17 mouse cellular contexts compared by ENCODE assay signal in the genomic region with DNA sequence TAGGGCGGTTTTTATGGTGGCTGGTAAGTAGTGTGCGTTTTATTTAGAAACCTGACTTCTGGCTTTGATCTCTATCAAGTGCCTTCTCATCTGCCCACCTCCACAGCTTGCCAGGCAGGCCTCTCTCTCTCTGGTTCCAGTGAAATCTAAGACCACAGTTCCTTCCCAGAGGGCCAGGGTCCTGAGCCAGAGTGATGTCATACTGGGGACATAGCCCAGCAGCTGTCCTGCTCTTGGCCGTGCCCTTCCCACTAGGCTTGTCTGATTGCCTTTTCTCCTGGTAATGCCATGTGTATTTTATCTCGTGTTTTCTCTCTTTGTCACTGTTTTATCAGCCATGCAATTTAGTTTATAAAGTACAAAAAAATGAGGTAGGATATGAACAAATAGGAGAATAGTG. TPM values are rescaled to one million over a fixed set of nuclear protein-coding genes. Genes with fewer than 3 reads are reported as not detected.
DNase-seq lines count a peak whose midpoint lies in the region; ATAC-seq and TF ChIP-seq lines count a peak whose summit lies in the region.
"Had no signal": no experiment of that assay in that cellular context is flagged by ENCODE, and none has a peak within 500 bp of the region (broad histone marks: within the 10 kb centered on the region; RNA-seq: fewer than 3 reads in every experiment).

No protein-coding gene starts in this region.

- H3K27me3 ChIP-seq in heart, embryonic 11.5 days (ENCODE audit: control insufficient read depth, insufficient read depth, low read length) = no peaks in the 10 kb centered on the region
- H3K27me3 ChIP-seq: forebrain, embryonic 13.5 days; heart, embryonic 15.5 days; hindbrain, embryonic 13.5 days; midbrain, embryonic 15.5 days had no signal

- intact Hi-C loops in heart, postnatal 14 days (cut with DNase I) = no loop called here
- intact Hi-C loops in left cerebral cortex, postnatal 4 days (cut with DNase I) = no loop called here
- intact Hi-C loops in left cerebral cortex, adult 2 months (cut with DNase I) = loop anchor here (5.0 kb wide), 1 partner anchor 116 kb away; no protein-coding TSS in a partner anchor

- WGBS in heart, embryonic 11.5 days (ENCODE audit: insufficient replicate concordance) = 60% methylated on average over 4 of the region's 4 CpGs

- H3K4me2 ChIP-seq in heart, embryonic 11.5 days = no peak overlapping the region
- H3K4me2 ChIP-seq: forebrain, embryonic 13.5 days; heart, embryonic 15.5 days; hindbrain, embryonic 13.5 days; liver, embryonic 12.5 days; lung, embryonic 14.5 days; midbrain, embryonic 15.5 days had no signal

- H3K27ac ChIP-seq in heart, embryonic 11.5 days (ENCODE audit: low read depth, low read length) = no peak overlapping the region
- H3K27ac ChIP-seq in left cerebral cortex, adult 2 months = no peak overlapping the region
- H3K27ac ChIP-seq: forebrain, embryonic 13.5 days; heart, embryonic 15.5 days; hindbrain, embryonic 13.5 days; liver, embryonic 12.5 days; midbrain, embryonic 15.5 days had no signal

- no peaks in the 10 kb centered on the region for H3K36me3 ChIP-seq in heart, embryonic 11.5 days (ENCODE audit: control insufficient read depth, insufficient read depth, low read length)
- H3K36me3 ChIP-seq: heart, embryonic 15.5 days; hindbrain, embryonic 13.5 days; liver, embryonic 12.5 days; midbrain, embryonic 15.5 days had no signal

- DNase-seq in heart, postnatal 14 days = peak; percentile 24 to 52
- DNase-seq in left cerebral cortex, postnatal 4 days = peak; percentile 45
- DNase-seq in left cerebral cortex, adult 2 months (ENCODE audit: extremely low spot score in 1 of 2, low spot score in 2 of 2) = no peak
- DNase-seq in gastrocnemius, postnatal 10 days = peak; percentile 83
- DNase-seq in skeletal muscle tissue, adult 2 months (ENCODE audit: low read depth, low spot score) = peak; percentile 89
- no peak for DNase-seq in cerebellum, postnatal 36 days
- DNase-seq: cerebellum, adult 9-10 months; kidney, postnatal 10 days; lung, embryonic 14.5 days; lung, postnatal 36 days had no signal

- no peak overlapping the region for H3K9ac ChIP-seq in heart, embryonic 11.5 days (ENCODE audit: low read depth, low read length)
- H3K9ac ChIP-seq: forebrain, embryonic 13.5 days; heart, embryonic 15.5 days; hindbrain, embryonic 13.5 days; liver, embryonic 12.5 days; lung, embryonic 14.5 days; midbrain, embryonic 15.5 days had no signal

- TF ChIP-seq CTCF in left cerebral cortex, adult 2 months (IDR thresholded peaks at IDR 0.05) = no peak

- H3K4me1 ChIP-seq in heart, embryonic 11.5 days (ENCODE audit: control insufficient read depth, insufficient read depth, low read length) = peaks cover 3% of the 10 kb centered on the region; the same call in 1 of the 2 replicates
- H3K4me1 ChIP-seq: forebrain, embryonic 13.5 days; heart, embryonic 15.5 days; liver, embryonic 12.5 days; midbrain, embryonic 15.5 days had no signal

- H3K4me3 ChIP-seq in heart, embryonic 11.5 days (ENCODE audit: low read depth, low read length) = no peak overlapping the region
- H3K4me3 ChIP-seq in left cerebral cortex, adult 2 months = no peak overlapping the region
- H3K4me3 ChIP-seq: erythroblast, embryonic 14.5 days; forebrain, embryonic 13.5 days; heart, embryonic 15.5 days; hindbrain, embryonic 13.5 days; liver, embryonic 12.5 days; midbrain, embryonic 15.5 days had no signal

- ATAC-seq in heart, embryonic 11.5 days (replicated peaks; ENCODE audit: insufficient number of reproducible peaks, low FRiP score, low TSS enrichment) = no peak
- ATAC-seq: forebrain, embryonic 13.5 days; liver, embryonic 12.5 days; midbrain, embryonic 15.5 days had no signal

- H3K9me3 ChIP-seq in heart, embryonic 11.5 days (replicated peaks; ENCODE audit: control insufficient read depth, low read length) = no peaks in the 10 kb centered on the region
- H3K9me3 ChIP-seq: forebrain, embryonic 13.5 days; heart, embryonic 15.5 days; hindbrain, embryonic 13.5 days; liver, embryonic 12.5 days; midbrain, embryonic 15.5 days had no signal

RNA-seq across cellular contexts. Expression of a gene that starts 40.3 kb away (rescaled TPM):
- total RNA-seq in heart, postnatal 14 days (2021) = 1 to 10 TPM; 4.3 to 4.9 TPM
- 0.51 and 0.67 TPM in 2 replicates for polyA plus RNA-seq in heart, embryonic 11.5 days (2014; fragmentation: Nextera tagmentation; extraction: Ambion mirVana)
- 1 to 10 TPM; 6.3 to 8.4 TPM for total RNA-seq in left cerebral cortex, postnatal 4 days (2021)
- 10 to 100 TPM; 37.7 to 42.8 TPM for total RNA-seq in left cerebral cortex, adult 2 months (2021)
- 1 to 10 TPM; 8.1 to 8.7 TPM for total RNA-seq in gastrocnemius, postnatal 10 days (2021)

Comparison
In these comparisons a context has a peak if more than half of its experiments do, and no peak if none do; other contexts are left out.
1. DNase-seq: peak in heart, postnatal 14 days (2 of 2), left cerebral cortex, postnatal 4 days (single experiment), gastrocnemius, postnatal 10 days (single experiment) and skeletal muscle tissue, adult 2 months (single experiment); none in left cerebral cortex, adult 2 months (0 of 2) and cerebellum, postnatal 36 days (0 of 2).
2. RNA of a gene that starts 40.3 kb away (total RNA-seq): 37.7 to 42.8 TPM in left cerebral cortex, adult 2 months; 8.1 to 8.7 TPM in gastrocnemius, postnatal 10 days, 6.3 to 8.4 TPM in left cerebral cortex, postnatal 4 days and 4.3 to 4.9 TPM in heart, postnatal 14 days; every median in the first group is over 4 times any median in the second.